Mouse (Mus musculus): ENCODE results near the gene Ankrd50. TPM values are rescaled to one million over a fixed set of nuclear protein-coding genes. Genes with fewer than 3 reads are reported as not detected.

Gene Ankrd50
- 45.2 and 46.5 TPM in 2 replicates for polyA plus RNA-seq (2012; rRNA removed)
- 29.4 and 31.3 TPM in 2 replicates for polyA plus RNA-seq (2014; fragmentation: Nextera tagmentation; extraction: Ambion mirVana)

DNA sequence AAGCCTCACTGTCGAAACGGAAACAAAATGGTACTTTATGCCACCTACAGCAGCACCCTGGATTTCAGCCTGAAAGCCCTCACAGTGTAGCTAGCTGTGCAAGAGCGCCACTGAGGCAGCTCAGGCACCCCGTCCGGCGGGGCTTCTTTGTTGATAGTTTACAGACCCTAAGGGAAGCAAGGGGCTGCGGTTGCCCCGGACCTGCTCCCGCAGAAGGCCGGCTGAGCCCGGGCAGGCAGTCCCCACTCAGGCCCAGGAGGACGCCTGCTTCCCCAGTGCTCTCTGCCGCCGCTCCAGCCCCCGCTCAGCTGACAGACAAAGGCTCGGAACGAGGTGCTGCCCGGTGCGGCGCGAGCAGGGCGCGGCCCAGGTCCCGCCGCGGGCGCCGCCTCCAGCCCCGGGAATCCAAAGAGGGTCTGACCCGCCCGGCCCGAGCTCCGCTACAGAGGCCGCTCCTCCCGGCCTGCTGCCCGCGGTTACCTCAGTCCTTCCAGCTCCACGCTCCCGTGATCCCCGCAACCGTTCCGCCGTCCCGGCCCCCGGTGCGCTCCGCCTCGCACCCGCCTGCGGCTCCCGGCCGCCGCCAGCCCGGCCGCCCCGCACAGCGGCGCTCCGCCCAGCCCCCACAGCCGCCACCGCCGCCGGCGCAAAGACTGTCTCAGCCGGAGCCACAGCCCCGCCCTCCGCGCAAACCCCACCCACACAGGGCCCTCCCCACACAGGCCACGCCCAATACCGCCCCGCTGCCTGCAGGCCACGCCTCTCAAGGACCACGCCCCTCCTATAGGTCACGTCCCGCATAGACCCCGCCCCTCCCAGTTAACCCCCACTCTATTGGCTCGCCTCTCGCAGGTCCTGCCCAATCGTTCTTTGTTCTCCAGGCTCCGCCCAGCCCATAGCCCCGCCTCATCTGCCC, at the start of gene Ankrd50:
Gene Ankrd50 (minus strand): TSS at position 654 of the 916 bp plus-strand sequence.
- Histone ChIP-seq H3K27ac (replicated peaks; ENCODE audit: low read depth, low read length) (peak within 1 kb of the TSS; percentile 90), H3K9me3 (ENCODE audit: control insufficient read depth, low read length) (no peaks in the 10 kb centered on the region), H3K27me3 (ENCODE audit: control insufficient read depth, insufficient read depth, low read length) (no peaks in the 10 kb centered on the region), H3K4me2 (replicated peaks; ENCODE audit: low read depth, low read length, severe bottlenecking) (peak within 1 kb of the TSS; percentile 80), H3K9ac (ENCODE audit: low read depth, low read length, severe bottlenecking) (peak within 1 kb of the TSS; percentile 95), H3K36me3 (ENCODE audit: control insufficient read depth, insufficient read depth, low read length) (peaks cover 18% of the 10 kb centered on the region), H3K4me3 (replicated peaks; ENCODE audit: low read length) (peak within 1 kb of the TSS; percentile 90), H3K4me1 (ENCODE audit: control insufficient read depth, insufficient read depth, low read length) (peaks cover 28% of the 10 kb centered on the region)
- under 1% methylated on average over 18 of the region's 81 CpGs for WGBS
- ATAC-seq (ENCODE audit: low FRiP score, low read depth), result peak; percentile 97
- peak; percentile 98 for DNase-seq (ENCODE audit: low spot score)
- 0 out of 2 replicates have a peak, but pooled peaks have one; percentile 74 for TF ChIP-seq POLR2A (IDR thresholded peaks at IDR 0.05; ENCODE audit: borderline replicate concordance, extremely low read depth, insufficient read depth, insufficient read length)

DNA sequence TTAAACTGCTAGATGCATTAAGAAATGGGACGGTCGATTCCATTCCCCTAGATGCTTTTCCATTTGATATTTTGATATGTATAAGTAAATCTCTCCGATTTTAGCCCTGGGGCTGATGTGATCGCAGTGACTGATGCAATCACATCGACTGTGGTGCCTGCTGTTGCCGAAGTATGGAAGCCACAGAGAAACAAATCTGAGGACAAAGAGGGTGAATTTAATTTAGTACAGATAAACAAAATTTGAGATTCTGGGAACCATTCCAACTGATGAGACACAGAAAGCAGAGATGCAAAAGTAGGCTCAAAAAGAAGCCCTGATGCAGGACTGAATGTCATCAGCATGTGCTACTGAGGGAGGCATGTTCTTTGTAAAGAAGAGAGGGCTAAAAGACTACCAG, 49.6 kb upstream of the Ankrd50 start:
- DNase-seq (ENCODE audit: low spot score) (no peak), ATAC-seq (ENCODE audit: low FRiP score, low read depth) (no peak)
- Histone ChIP-seq H3K4me1 (ENCODE audit: control insufficient read depth, insufficient read depth, low read length) (no peaks in the 10 kb centered on the region), H3K36me3 (ENCODE audit: control insufficient read depth, insufficient read depth, low read length) (no peaks in the 10 kb centered on the region), H3K4me2 (replicated peaks; ENCODE audit: low read depth, low read length, severe bottlenecking) (no peak overlapping the region), H3K9me3 (ENCODE audit: control insufficient read depth, low read length) (no peaks in the 10 kb centered on the region), H3K4me3 (replicated peaks; ENCODE audit: low read length) (no peak overlapping the region), H3K27ac (replicated peaks; ENCODE audit: low read depth, low read length) (no peak overlapping the region), H3K9ac (ENCODE audit: low read depth, low read length, severe bottlenecking) (no peak overlapping the region), H3K27me3 (ENCODE audit: control insufficient read depth, insufficient read depth, low read length) (no peaks in the 10 kb centered on the region)
- WGBS, result 87% methylated on average over 6 of the region's 6 CpGs
- TF ChIP-seq POLR2A (IDR thresholded peaks at IDR 0.05; ENCODE audit: borderline replicate concordance, extremely low read depth, insufficient read depth, insufficient read length), result no peak

DNA sequence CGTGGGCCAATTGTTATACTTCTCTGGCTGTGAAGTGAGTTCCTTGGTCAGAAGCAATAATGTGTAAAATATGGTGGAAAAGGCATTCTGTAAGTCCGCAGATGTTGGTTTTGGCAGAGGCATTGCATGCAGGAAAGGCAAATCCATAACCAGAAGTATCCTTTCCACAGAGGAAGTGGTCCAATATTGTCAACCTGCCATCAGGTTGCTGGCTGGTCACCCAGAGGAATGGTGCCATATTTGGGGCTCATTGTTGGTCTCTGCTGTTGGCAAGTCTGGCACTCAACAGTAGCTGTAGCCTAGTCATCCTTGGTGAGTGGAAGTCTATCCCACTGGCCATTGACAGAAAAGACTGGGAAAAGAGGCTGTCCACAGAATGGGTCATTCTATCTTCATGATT, 35.8 kb upstream of the Ankrd50 start:
- Histone ChIP-seq H3K27ac (replicated peaks; ENCODE audit: low read depth, low read length) (no peak overlapping the region), H3K9ac (ENCODE audit: low read depth, low read length, severe bottlenecking) (no peak overlapping the region), H3K36me3 (ENCODE audit: control insufficient read depth, insufficient read depth, low read length) (no peaks in the 10 kb centered on the region), H3K27me3 (ENCODE audit: control insufficient read depth, insufficient read depth, low read length) (no peaks in the 10 kb centered on the region), H3K9me3 (ENCODE audit: control insufficient read depth, low read length) (no peaks in the 10 kb centered on the region), H3K4me1 (ENCODE audit: control insufficient read depth, insufficient read depth, low read length) (no peaks in the 10 kb centered on the region), H3K4me3 (replicated peaks; ENCODE audit: low read length) (no peak overlapping the region), H3K4me2 (replicated peaks; ENCODE audit: low read depth, low read length, severe bottlenecking) (no peak overlapping the region)
- no peak for TF ChIP-seq POLR2A (IDR thresholded peaks at IDR 0.05; ENCODE audit: borderline replicate concordance, extremely low read depth, insufficient read depth, insufficient read length)
- WGBS, result 81% methylated on average over 2 of the region's 2 CpGs
- no peak for DNase-seq (ENCODE audit: low spot score)
- no peak for ATAC-seq (ENCODE audit: low FRiP score, low read depth)

DNA sequence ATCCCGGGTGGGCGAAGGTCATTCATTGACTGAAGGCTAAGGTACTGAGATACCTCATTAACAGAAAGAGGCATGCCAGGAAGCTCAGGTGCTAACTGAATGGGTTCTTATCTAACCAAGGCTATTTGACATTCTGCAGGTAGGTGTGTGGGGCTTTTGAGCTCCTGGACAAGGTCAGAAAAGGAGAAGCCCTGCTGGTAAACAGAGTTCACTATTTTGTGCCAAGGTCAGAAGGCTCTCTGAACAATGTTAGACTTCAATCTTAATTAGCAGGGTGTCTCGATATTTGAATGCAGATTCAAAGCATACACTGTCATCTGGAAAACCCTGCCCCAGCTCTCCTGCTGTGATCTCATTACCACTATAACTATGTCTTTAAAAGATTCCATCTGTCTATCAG, 35.3 kb upstream of the Ankrd50 start:
- H3K4me1 ChIP-seq (ENCODE audit: control insufficient read depth, insufficient read depth, low read length), result no peaks in the 10 kb centered on the region
- H3K9me3 ChIP-seq (ENCODE audit: control insufficient read depth, low read length), result no peaks in the 10 kb centered on the region
- no peaks in the 10 kb centered on the region for H3K27me3 ChIP-seq (ENCODE audit: control insufficient read depth, insufficient read depth, low read length)
- H3K9ac ChIP-seq (ENCODE audit: low read depth, low read length, severe bottlenecking), result no peak overlapping the region
- ATAC-seq (ENCODE audit: low FRiP score, low read depth), result no peak
- WGBS, result 81% methylated on average over 3 of the region's 3 CpGs
- no peak overlapping the region for H3K4me2 ChIP-seq (replicated peaks; ENCODE audit: low read depth, low read length, severe bottlenecking)
- no peak for TF ChIP-seq POLR2A (IDR thresholded peaks at IDR 0.05; ENCODE audit: borderline replicate concordance, extremely low read depth, insufficient read depth, insufficient read length)
- DNase-seq (ENCODE audit: low spot score), result no peak
- H3K27ac ChIP-seq (replicated peaks; ENCODE audit: low read depth, low read length), result no peak overlapping the region
- no peaks in the 10 kb centered on the region for H3K36me3 ChIP-seq (ENCODE audit: control insufficient read depth, insufficient read depth, low read length)
- no peak overlapping the region for H3K4me3 ChIP-seq (replicated peaks; ENCODE audit: low read length)

DNA sequence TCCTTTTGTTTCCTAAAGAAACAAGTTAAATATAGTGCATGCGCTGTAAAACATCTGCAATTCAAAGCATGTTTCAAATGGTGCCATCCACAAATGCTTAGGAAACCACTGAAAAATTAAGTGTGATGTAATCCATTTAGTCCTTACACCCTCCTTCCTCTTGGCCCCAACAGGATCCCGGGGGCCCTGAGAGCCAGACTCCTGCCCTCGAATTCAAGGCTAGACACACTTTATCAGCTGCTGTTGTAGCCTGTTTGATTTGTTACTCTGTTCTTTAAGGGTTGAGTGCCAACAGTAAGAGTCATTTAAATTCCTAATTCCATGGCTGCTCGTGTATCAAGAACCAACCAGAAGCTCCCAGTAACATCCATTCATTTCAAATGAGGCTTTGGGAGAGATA, 19.0 kb upstream of the Ankrd50 start:
- DNase-seq (ENCODE audit: low spot score), result no peak
- WGBS, result 67% methylated on average over 4 of the region's 4 CpGs
- no peaks in the 10 kb centered on the region for H3K27me3 ChIP-seq (ENCODE audit: control insufficient read depth, insufficient read depth, low read length)

More for the DNA sequence above, 19.0 kb upstream of the Ankrd50 start:
- Histone ChIP-seq H3K4me3 (replicated peaks; ENCODE audit: low read length) (no peak overlapping the region), H3K36me3 (ENCODE audit: control insufficient read depth, insufficient read depth, low read length) (no peaks in the 10 kb centered on the region), H3K27ac (replicated peaks; ENCODE audit: low read depth, low read length) (no peak overlapping the region), H3K9ac (ENCODE audit: low read depth, low read length, severe bottlenecking) (no peak overlapping the region), H3K4me2 (replicated peaks; ENCODE audit: low read depth, low read length, severe bottlenecking) (no peak overlapping the region), H3K4me1 (ENCODE audit: control insufficient read depth, insufficient read depth, low read length) (no peaks in the 10 kb centered on the region), H3K9me3 (ENCODE audit: control insufficient read depth, low read length) (no peaks in the 10 kb centered on the region)
- no peak for ATAC-seq (ENCODE audit: low FRiP score, low read depth)
- TF ChIP-seq POLR2A (IDR thresholded peaks at IDR 0.05; ENCODE audit: borderline replicate concordance, extremely low read depth, insufficient read depth, insufficient read length), result no peak

All from limb, embryonic 14.5 days (tissue).